Mouse (Mus musculus): Measurements from ENCODE around the gene Gm49416. TPM values are rescaled to one million over a fixed set of nuclear protein-coding genes. Genes with fewer than 3 reads are reported as not detected.

Gm49416 gene
- polyA plus RNA-seq, 1 experiment from 2014 or later: not detected

Small RNA genes lying within 50 kb of the gene (microRNA-seq; reads per million reads assigned to microRNA genes)
- gene Mir5136: not detected

Other genes starting within 250 kb of the Gm49416 start
- 0.61 and 0.94 TPM in 2 replicates for gene Chrm1, start 225.1 kb upstream of the Gm49416 start, polyA plus RNA-seq (2016; fragmentation: Nextera tagmentation; extraction: Ambion mirVana)
- gene Slc3a2, start 165.6 kb upstream of the Gm49416 start, polyA plus RNA-seq (2016; fragmentation: Nextera tagmentation; extraction: Ambion mirVana): 126 and 127 TPM in 2 replicates
- 72.6 and 73.3 TPM in 2 replicates for gene Wdr74, start 153.1 kb upstream of the Gm49416 start, polyA plus RNA-seq (2016; fragmentation: Nextera tagmentation; extraction: Ambion mirVana)
- gene 1700092M07Rik, start 148.2 kb upstream of the Gm49416 start, polyA plus RNA-seq (2016; fragmentation: Nextera tagmentation; extraction: Ambion mirVana): 2.4 and 4.5 TPM in 2 replicates
- gene Stx5a, start 147.5 kb upstream of the Gm49416 start, polyA plus RNA-seq (2016; fragmentation: Nextera tagmentation; extraction: Ambion mirVana): 128 and 132 TPM in 2 replicates
- gene Nxf1, start 131.9 kb upstream of the Gm49416 start, polyA plus RNA-seq (2016; fragmentation: Nextera tagmentation; extraction: Ambion mirVana): 190 and 196 TPM in 2 replicates
- 189 and 213 TPM in 2 replicates for gene Tmem223, start 117.9 kb upstream of the Gm49416 start, polyA plus RNA-seq (2016; fragmentation: Nextera tagmentation; extraction: Ambion mirVana)
- 36.9 and 39.7 TPM in 2 replicates for gene Tmem179b, start 114.5 kb upstream of the Gm49416 start, polyA plus RNA-seq (2016; fragmentation: Nextera tagmentation; extraction: Ambion mirVana)
- 31.8 and 32.4 TPM in 2 replicates for gene Taf6l, start 102.5 kb upstream of the Gm49416 start, polyA plus RNA-seq (2016; fragmentation: Nextera tagmentation; extraction: Ambion mirVana)
- 146 and 149 TPM in 2 replicates for gene Polr2g, start 90.3 kb upstream of the Gm49416 start, polyA plus RNA-seq (2016; fragmentation: Nextera tagmentation; extraction: Ambion mirVana)
- gene Zbtb3, start 86.4 kb upstream of the Gm49416 start, polyA plus RNA-seq (2016; fragmentation: Nextera tagmentation; extraction: Ambion mirVana): 6.5 and 7.4 TPM in 2 replicates
- 55.6 and 61.4 TPM in 2 replicates for gene Ttc9c, start 69.6 kb upstream of the Gm49416 start, polyA plus RNA-seq (2016; fragmentation: Nextera tagmentation; extraction: Ambion mirVana)
- 6.2 and 6.8 TPM in 2 replicates for gene Hnrnpul2, start 68.9 kb upstream of the Gm49416 start, polyA plus RNA-seq (2016; fragmentation: Nextera tagmentation; extraction: Ambion mirVana)
- not detected in 2 replicates for gene AC129217.1, start 59.2 kb upstream of the Gm49416 start, polyA plus RNA-seq (2016; fragmentation: Nextera tagmentation; extraction: Ambion mirVana)
- gene Bscl2, start 51.5 kb upstream of the Gm49416 start, polyA plus RNA-seq (2016; fragmentation: Nextera tagmentation; extraction: Ambion mirVana): 65.8 and 66.1 TPM in 2 replicates
- 171 and 176 TPM in 2 replicates for gene Gng3, start 49.7 kb upstream of the Gm49416 start, polyA plus RNA-seq (2016; fragmentation: Nextera tagmentation; extraction: Ambion mirVana)
- 0.49 and 0.82 TPM in 2 replicates for gene Lrrn4cl, start 38.2 kb upstream of the Gm49416 start, polyA plus RNA-seq (2016; fragmentation: Nextera tagmentation; extraction: Ambion mirVana)
- gene Ubxn1, start 17.4 kb upstream of the Gm49416 start, polyA plus RNA-seq (2016; fragmentation: Nextera tagmentation; extraction: Ambion mirVana): 166 and 175 TPM in 2 replicates
- 62.1 and 64.7 TPM in 2 replicates for gene Uqcc3, start 8.0 kb upstream of the Gm49416 start, polyA plus RNA-seq (2016; fragmentation: Nextera tagmentation; extraction: Ambion mirVana)
- 69.0 and 69.5 TPM in 2 replicates for gene Lbhd1, start 5.2 kb upstream of the Gm49416 start, polyA plus RNA-seq (2016; fragmentation: Nextera tagmentation; extraction: Ambion mirVana)
- not detected in 2 replicates for gene Gm49403, start 5.0 kb upstream of the Gm49416 start, polyA plus RNA-seq (2016; fragmentation: Nextera tagmentation; extraction: Ambion mirVana)
- 74.3 and 87.4 TPM in 2 replicates for gene 1810009A15Rik, start 73 bp upstream of the Gm49416 start, polyA plus RNA-seq (2016; fragmentation: Nextera tagmentation; extraction: Ambion mirVana)
- 43.4 and 45.2 TPM in 2 replicates for gene Ints5, start 4.1 kb downstream of the Gm49416 start, polyA plus RNA-seq (2016; fragmentation: Nextera tagmentation; extraction: Ambion mirVana)
- 114 and 118 TPM in 2 replicates for gene Ganab, start 9.1 kb downstream of the Gm49416 start, polyA plus RNA-seq (2016; fragmentation: Nextera tagmentation; extraction: Ambion mirVana)
- 79.6 and 82.8 TPM in 2 replicates for gene B3gat3, start 31.4 kb downstream of the Gm49416 start, polyA plus RNA-seq (2016; fragmentation: Nextera tagmentation; extraction: Ambion mirVana)
- 1.8 and 3.2 TPM in 2 replicates for gene Rom1, start 40.4 kb downstream of the Gm49416 start, polyA plus RNA-seq (2016; fragmentation: Nextera tagmentation; extraction: Ambion mirVana)
- 17.0 and 17.1 TPM in 2 replicates for gene Eml3, start 40.6 kb downstream of the Gm49416 start, polyA plus RNA-seq (2016; fragmentation: Nextera tagmentation; extraction: Ambion mirVana)
- 174 and 185 TPM in 2 replicates for gene Mta2, start 52.9 kb downstream of the Gm49416 start, polyA plus RNA-seq (2016; fragmentation: Nextera tagmentation; extraction: Ambion mirVana)
- 32.3 and 35.7 TPM in 2 replicates for gene Tut1, start 64.9 kb downstream of the Gm49416 start, polyA plus RNA-seq (2016; fragmentation: Nextera tagmentation; extraction: Ambion mirVana)
- gene Eef1g, start 78.1 kb downstream of the Gm49416 start, polyA plus RNA-seq (2016; fragmentation: Nextera tagmentation; extraction: Ambion mirVana): 352 and 372 TPM in 2 replicates
- gene Ahnak, start 100.4 kb downstream of the Gm49416 start, polyA plus RNA-seq (2016; fragmentation: Nextera tagmentation; extraction: Ambion mirVana): 12.7 and 15.4 TPM in 2 replicates
- gene Scgb1a1, start 199.0 kb downstream of the Gm49416 start, polyA plus RNA-seq (2016; fragmentation: Nextera tagmentation; extraction: Ambion mirVana): not detected in 2 replicates
- 16.8 and 18.0 TPM in 2 replicates for gene Asrgl1, start 246.7 kb downstream of the Gm49416 start, polyA plus RNA-seq (2016; fragmentation: Nextera tagmentation; extraction: Ambion mirVana)

All from hindbrain, embryonic 12.5 days (tissue).